Mouse (Mus musculus): ENCODE measurements around the gene Gm7029. TPM values are rescaled to one million over a fixed set of nuclear protein-coding genes. Genes with fewer than 3 reads are reported as not detected.
A peak's percentile ranks its signal among the peaks of the same experiment; 100 is the strongest.
"Not testable (repeated sequence)": the region's sequence is repeated elsewhere in the genome, so short reads cannot be mapped to it uniquely, and the experiment has no call there.

The Gm7029 gene
- not detected in 2 replicates for polyA plus RNA-seq (2012; rRNA removed)
- not detected in 2 replicates for polyA plus RNA-seq (2014; fragmentation: Nextera tagmentation; extraction: Ambion mirVana)

DNA sequence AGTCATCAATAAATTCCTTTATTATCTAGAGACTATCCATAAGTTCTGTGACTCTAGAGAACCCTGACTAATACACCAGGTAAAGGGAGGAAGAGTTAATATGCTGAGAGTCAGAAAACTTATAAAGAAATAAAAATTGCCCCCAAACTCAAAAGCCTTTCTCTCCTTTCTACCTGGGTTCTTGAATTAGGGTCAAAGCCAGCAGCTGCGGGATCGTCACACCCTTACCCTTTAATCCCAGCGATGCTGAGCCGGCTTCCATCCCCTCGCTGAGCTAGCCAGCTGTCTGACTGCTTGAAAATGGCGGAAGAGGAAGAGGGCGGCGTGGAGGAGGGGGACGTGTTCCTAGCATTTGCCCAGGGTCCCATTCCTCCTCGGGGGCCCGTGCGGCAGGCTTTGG, at the start of gene Gm7029:
Gene Gm7029, plus strand, starts transcription at position 301 of the 400 bp plus-strand sequence.
- H3K36me3 ChIP-seq (replicated peaks; ENCODE audit: control insufficient read depth, insufficient read depth, low read depth), result peaks cover 34% of the 10 kb centered on the region
- DNase-seq (ENCODE audit: low read depth in 3 of 3, low spot score in 3 of 3); H3K27me3 ChIP-seq (ENCODE audit: control insufficient read depth, insufficient read depth, low read length); H3K4me1 ChIP-seq (replicated peaks; ENCODE audit: control insufficient read depth in 2 of 2, insufficient read depth in 2 of 2, low read length in 1 of 2); H3K9me3 ChIP-seq (ENCODE audit: control insufficient read depth, low read length); H3K4me3 ChIP-seq (ENCODE audit: insufficient read depth in 1 of 2, low read depth in 2 of 2, low read length in 2 of 2); ATAC-seq (ENCODE audit: insufficient read depth); H3K27ac ChIP-seq; H3K4me2 ChIP-seq (ENCODE audit: low read depth); H3K9ac ChIP-seq (replicated peaks): not testable (repeated sequence)
- WGBS (ENCODE audit: insufficient replicate concordance), result 75% methylated on average over 3 of the region's 12 CpGs

DNA sequence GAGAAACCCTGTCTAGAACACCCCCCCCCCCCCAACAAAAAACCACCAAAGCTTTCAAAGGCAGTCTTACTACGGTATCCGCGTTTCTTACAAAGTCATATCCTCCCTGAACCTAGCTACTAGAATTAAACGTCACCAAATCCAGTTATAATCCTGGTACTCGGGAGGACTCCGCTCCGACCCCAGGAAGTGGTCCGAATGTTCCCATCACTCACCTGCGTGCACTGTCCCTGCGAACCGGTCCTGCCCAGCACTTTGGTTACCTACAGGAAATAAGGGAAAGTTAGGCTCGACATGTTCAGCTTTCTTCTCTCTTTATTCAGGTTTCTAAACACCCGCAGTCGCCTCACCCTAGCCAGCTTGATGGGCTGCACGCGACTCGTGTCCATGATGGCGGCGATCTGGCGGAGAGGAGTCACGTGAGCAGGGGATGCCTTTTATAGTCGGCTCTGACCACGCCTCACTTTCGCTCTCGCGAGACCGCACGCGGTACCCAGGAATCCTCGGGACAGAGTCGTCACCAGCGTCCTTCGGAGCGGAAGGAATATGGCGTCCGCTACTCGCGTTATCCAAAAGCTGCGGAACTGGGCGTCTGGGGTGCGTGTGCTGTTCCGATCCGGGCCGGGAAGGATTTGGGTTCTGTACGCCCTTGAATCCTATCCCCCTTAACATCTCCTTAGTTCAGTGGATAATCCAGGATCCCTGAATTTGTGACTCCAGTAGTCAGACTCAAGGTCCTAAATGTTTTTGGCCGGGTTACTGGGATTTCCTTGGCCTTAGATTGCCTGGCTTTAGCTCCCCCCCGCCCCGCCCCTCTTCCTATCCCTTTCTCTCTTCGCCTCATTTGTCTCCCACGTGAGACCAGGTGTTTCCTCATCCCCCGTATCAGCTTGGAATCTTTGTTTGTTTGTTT, 49.3 kb upstream of the Gm7029 start, which contains the start of the genes Rps28 and Ndufa7:
Gene Rps28, minus strand, starts transcription at position 479 of the 913 bp plus-strand sequence.
Gene Ndufa7, plus strand, starts transcription at position 489 of the 913 bp plus-strand sequence.
- Histone ChIP-seq H3K9me3 (ENCODE audit: control insufficient read depth, low read length) (no peaks in the 10 kb centered on the region), H3K27ac (peak within 1 kb of the TSS; percentile 72), H3K4me1 (replicated peaks; ENCODE audit: control insufficient read depth in 2 of 2, insufficient read depth in 2 of 2, low read length in 1 of 2) (peaks cover 7 to 19% of the 10 kb centered on the region in 2 experiments), H3K9ac (replicated peaks) (peak within 1 kb of the TSS; percentile 90), H3K36me3 (replicated peaks; ENCODE audit: control insufficient read depth, insufficient read depth, low read depth) (peaks cover 26% of the 10 kb centered on the region), H3K4me2 (ENCODE audit: low read depth) (peak within 1 kb of the TSS; percentile 90), H3K27me3 (ENCODE audit: control insufficient read depth, insufficient read depth, low read length) (no peaks in the 10 kb centered on the region), H3K4me3 (ENCODE audit: insufficient read depth in 1 of 2, low read depth in 2 of 2, low read length in 2 of 2) (peak within 1 kb of the TSS; percentile 72 to 95)
- ATAC-seq (ENCODE audit: insufficient read depth) (peak; percentile 91), DNase-seq (ENCODE audit: low read depth in 3 of 3, low spot score in 3 of 3) (peak; percentile 92 to 94 (median 92))
- TF ChIP-seq EP300 (IDR thresholded peaks at IDR 0.05; ENCODE audit: low read depth) (peak; percentile 76), CTCF (IDR thresholded peaks at IDR 0.05; ENCODE audit: low read depth) (no peak)
- under 1% methylated on average over 51 of the region's 51 CpGs for WGBS (ENCODE audit: insufficient replicate concordance)

DNA sequence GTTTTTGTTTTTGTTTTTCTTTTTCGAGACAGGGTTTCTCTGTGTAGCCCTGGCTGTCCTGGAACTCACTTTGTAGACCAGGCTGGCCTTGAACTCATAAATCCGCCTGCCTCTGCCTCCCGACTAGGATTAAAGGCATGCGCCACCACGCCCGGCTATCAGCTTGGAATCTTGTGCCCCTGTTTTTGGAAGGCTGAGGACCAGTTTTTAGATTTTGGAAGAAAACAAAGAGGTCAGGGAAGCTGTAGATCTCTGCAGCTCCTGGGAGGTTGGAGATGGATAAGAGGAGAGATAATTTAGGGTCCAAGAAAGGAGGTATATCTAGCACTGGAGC, 48.7 kb upstream of the Gm7029 start:
- DNase-seq (ENCODE audit: low read depth in 3 of 3, low spot score in 3 of 3); H3K9me3 ChIP-seq (ENCODE audit: control insufficient read depth, low read length); H3K27me3 ChIP-seq (ENCODE audit: control insufficient read depth, insufficient read depth, low read length); ATAC-seq (ENCODE audit: insufficient read depth): not testable (repeated sequence)
- WGBS (ENCODE audit: insufficient replicate concordance), result 3% methylated on average over 6 of the region's 6 CpGs
- H3K27ac ChIP-seq, result peak overlapping the region; percentile 72
- H3K4me2 ChIP-seq (ENCODE audit: low read depth), result peak overlapping the region; percentile 90
- peaks cover 26% of the 10 kb centered on the region for H3K36me3 ChIP-seq (replicated peaks; ENCODE audit: control insufficient read depth, insufficient read depth, low read depth)
- H3K4me3 ChIP-seq (ENCODE audit: insufficient read depth in 1 of 2, low read depth in 2 of 2, low read length in 2 of 2), result peak overlapping the region; percentile 72 to 88
- H3K9ac ChIP-seq (replicated peaks), result peak overlapping the region; percentile 90
- peaks cover 7 to 19% of the 10 kb centered on the region in 2 experiments for H3K4me1 ChIP-seq (replicated peaks; ENCODE audit: control insufficient read depth in 2 of 2, insufficient read depth in 2 of 2, low read length in 1 of 2)

DNA sequence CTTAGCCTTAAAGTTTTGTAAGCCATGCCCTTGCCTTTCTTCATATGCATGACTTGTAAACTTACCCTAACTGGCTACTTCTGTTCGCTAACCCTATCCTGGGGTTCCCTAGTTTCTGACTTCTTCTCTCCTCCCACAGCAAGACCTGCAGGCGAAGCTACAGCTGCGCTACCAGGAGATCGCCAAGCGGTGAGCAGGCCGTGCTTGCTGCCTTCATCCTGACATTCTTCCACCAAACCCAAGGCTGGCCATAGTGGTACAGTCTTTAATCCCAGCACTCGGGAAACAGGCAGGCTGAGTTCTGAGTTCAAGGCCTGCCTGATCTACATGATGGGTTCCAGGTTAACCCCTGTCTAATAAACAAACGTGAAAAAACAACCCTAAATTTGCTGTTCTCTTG, 48.2 kb upstream of the Gm7029 start:
- TF ChIP-seq CTCF (IDR thresholded peaks at IDR 0.05; ENCODE audit: low read depth) (no peak), EP300 (IDR thresholded peaks at IDR 0.05; ENCODE audit: low read depth) (no peak)
- peak overlapping the region; percentile 90 for H3K9ac ChIP-seq (replicated peaks)
- no peak overlapping the region for H3K27ac ChIP-seq

DNA sequence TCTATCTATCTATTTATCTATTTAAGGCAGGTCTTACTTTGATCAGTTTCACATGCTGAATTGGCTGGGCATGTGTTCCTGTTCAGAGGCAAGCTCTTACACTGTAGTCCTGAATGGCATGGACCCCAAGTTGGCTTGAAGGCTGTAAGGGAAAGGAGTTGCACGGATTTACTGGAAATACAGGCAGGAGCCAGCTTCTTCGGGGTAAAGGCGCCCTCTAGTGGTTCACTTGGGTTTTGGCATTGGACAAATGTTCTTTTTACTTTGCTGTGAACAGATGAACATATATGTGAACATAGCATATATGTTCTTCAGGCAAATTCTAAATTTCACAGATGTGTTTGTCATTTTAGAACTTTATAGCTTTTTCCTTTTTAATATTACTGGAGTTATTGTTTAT, 46.8 kb upstream of the Gm7029 start:
- no peak overlapping the region for H3K27ac ChIP-seq
- H3K9ac ChIP-seq (replicated peaks), result no peak overlapping the region
- H3K4me3 ChIP-seq (ENCODE audit: insufficient read depth in 1 of 2, low read depth in 2 of 2, low read length in 2 of 2), result no peak overlapping the region
- ATAC-seq (ENCODE audit: insufficient read depth) (no peak), DNase-seq (ENCODE audit: low read depth in 3 of 3, low spot score in 3 of 3) (peak; percentile 59 to 68 (median 65))
- no peaks in the 10 kb centered on the region for H3K27me3 ChIP-seq (ENCODE audit: control insufficient read depth, insufficient read depth, low read length)
- WGBS (ENCODE audit: insufficient replicate concordance), result 4% methylated on average over 3 of the region's 3 CpGs
- TF ChIP-seq EP300 (IDR thresholded peaks at IDR 0.05; ENCODE audit: low read depth) (no peak), CTCF (IDR thresholded peaks at IDR 0.05; ENCODE audit: low read depth) (peak; percentile 92)
- H3K4me1 ChIP-seq (replicated peaks; ENCODE audit: control insufficient read depth in 2 of 2, insufficient read depth in 2 of 2, low read length in 1 of 2), result peaks cover 7 to 19% of the 10 kb centered on the region in 2 experiments
- no peaks in the 10 kb centered on the region for H3K9me3 ChIP-seq (ENCODE audit: control insufficient read depth, low read length)
- no peak overlapping the region for H3K4me2 ChIP-seq (ENCODE audit: low read depth)
- H3K36me3 ChIP-seq (replicated peaks; ENCODE audit: control insufficient read depth, insufficient read depth, low read depth), result peaks cover 29% of the 10 kb centered on the region

More for the DNA sequence above, 48.2 kb upstream of the Gm7029 start:
- DNase-seq (ENCODE audit: low read depth in 3 of 3, low spot score in 3 of 3), result no peak
- Histone ChIP-seq H3K4me1 (replicated peaks; ENCODE audit: control insufficient read depth in 2 of 2, insufficient read depth in 2 of 2, low read length in 1 of 2) (peaks cover 7 to 19% of the 10 kb centered on the region in 2 experiments), H3K4me3 (ENCODE audit: insufficient read depth in 1 of 2, low read depth in 2 of 2, low read length in 2 of 2) (peak overlapping the region; percentile 15 to 72), H3K9me3 (ENCODE audit: control insufficient read depth, low read length) (no peaks in the 10 kb centered on the region), H3K4me2 (ENCODE audit: low read depth) (peak overlapping the region; percentile 90), H3K36me3 (replicated peaks; ENCODE audit: control insufficient read depth, insufficient read depth, low read depth) (peaks cover 30% of the 10 kb centered on the region), H3K27me3 (ENCODE audit: control insufficient read depth, insufficient read depth, low read length) (no peaks in the 10 kb centered on the region)
- ATAC-seq (ENCODE audit: insufficient read depth), result no peak
- 76% methylated on average over 8 of the region's 8 CpGs for WGBS (ENCODE audit: insufficient replicate concordance)

All from liver, embryonic 14.5 days (tissue).